Mouse (Mus musculus) E14TG2a.4 (cell line): ENCODE data around the gene Kpna7.

Experiments used
- CTCF ChIP-seq: conservative IDR thresholded peaks from 2 replicates; pipeline ENCODE4 v1.5.1; 2014; ENCODE audit warnings: low read length
- NANOG ChIP-seq: IDR thresholded peaks from 2 replicates; pipeline ENCODE4 v1.6.1; 2014; ENCODE audit warnings: borderline replicate concordance, low read length, mixed read lengths
- POU5F1 ChIP-seq: IDR thresholded peaks from 2 replicates; pipeline ENCODE4 v1.6.1; 2014; ENCODE audit warnings: low read length, borderline replicate concordance

DNA sequence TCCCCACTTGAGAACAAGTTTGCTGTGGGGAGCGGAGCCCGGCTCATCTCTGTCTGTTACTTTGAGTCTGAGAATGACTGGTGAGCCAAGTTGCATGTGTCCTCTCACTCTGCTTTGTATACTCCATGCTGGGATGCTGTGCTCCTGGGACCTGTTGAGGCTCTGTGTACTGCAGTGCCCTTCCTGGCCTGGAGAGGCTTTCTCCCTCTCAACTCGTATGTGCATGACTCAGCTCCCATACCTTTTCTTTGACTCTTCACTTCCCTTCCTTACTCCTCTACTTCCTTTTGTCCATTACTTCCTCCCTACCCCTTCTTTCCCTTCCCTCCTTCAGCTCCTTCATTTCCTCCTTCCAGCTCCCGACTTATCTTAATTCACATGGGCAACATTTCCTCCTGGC, 12.4 kb upstream of the Kpna7 start:
- TF ChIP-seq CTCF (no peak), NANOG (no peak), POU5F1 (no peak)
